Mouse (Mus musculus) brown adipose tissue, adult 24 weeks (tissue): ENCODE results near the gene Pex6. TPM values are rescaled to one million over a fixed set of nuclear protein-coding genes. Genes with fewer than 3 reads are reported as not detected.
"Not testable (repeated sequence)": the region's sequence is repeated elsewhere in the genome, so short reads cannot be mapped to it uniquely, and the experiment has no call there.

Experiments used
- H3K27ac ChIP-seq: fragments of 200-500 bp; replicated peaks from 2 replicates; pipeline ENCODE4 v1.5.1; 2012; ENCODE audit warnings: low read depth, mild to moderate bottlenecking, low read length
- H3K4me1 ChIP-seq: fragments of 200-500 bp; 2 replicates; pipeline ENCODE4 v1.6.1; 2012; ENCODE audit warnings: low read length, mixed read lengths; ENCODE audit not compliant: control insufficient read depth, insufficient read depth, insufficient read length
- H3K4me3 ChIP-seq: fragments of 200-500 bp; 2 replicates; pipeline ENCODE4 v1.5.1; 2012; ENCODE audit warnings: low read depth, mild to moderate bottlenecking, low read length, moderate library complexity; ENCODE audit not compliant: insufficient read depth
- polyA plus RNA-seq: library from polyadenylated mRNA; stranded (reverse); fragments of >200 nt; gene quantifications from 2 replicates; pipeline ENCODE4 v1.2.4, GENCODE M21; 2012; ENCODE audit not compliant: missing spikeins, insufficient read depth, insufficient read length

Gene Pex6
- polyA plus RNA-seq, 1 experiment: 42.3 TPM

GRCm38 (mm10) chr17:46742986-46743385 is 31.7 kb downstream of the Pex6 start:
- Histone ChIP-seq H3K4me3 (no peak overlapping the region), H3K4me1 (no peaks in the 10 kb centered on the region), H3K27ac (no peak overlapping the region)

- Histone ChIP-seq H3K4me1 (no peaks in the 10 kb centered on the region), H3K4me3 (no peak overlapping the region), H3K27ac (no peak overlapping the region)
Observed at GRCm38 (mm10) chr17:46745506-46745905, 34.2 kb downstream of the Pex6 start.

GRCm38 (mm10) chr17:46747234-46747633 is 36.0 kb downstream of the Pex6 start:
- Histone ChIP-seq H3K4me1 (0 out of 2 replicates have a peak, but pooled peaks cover 4% of the 10 kb centered on the region), H3K27ac (no peak overlapping the region), H3K4me3 (no peak overlapping the region)

- H3K4me1 ChIP-seq: 0 out of 2 replicates have a peak, but pooled peaks cover 4% of the 10 kb centered on the region
- H3K27ac ChIP-seq: no peak overlapping the region
- no peak overlapping the region for H3K4me3 ChIP-seq
Observed at GRCm38 (mm10) chr17:46747806-46748205, 36.5 kb downstream of the Pex6 start.

GRCm38 (mm10) chr17:46749282-46749681 is 38.0 kb downstream of the Pex6 start:
- Histone ChIP-seq H3K27ac (no peak overlapping the region), H3K4me3 (no peak overlapping the region), H3K4me1 (0 out of 2 replicates have a peak, but pooled peaks cover 4% of the 10 kb centered on the region)

GRCm38 (mm10) chr17:46750580-46750979 is 39.3 kb downstream of the Pex6 start:
- Histone ChIP-seq H3K4me1 (0 out of 2 replicates have a peak, but pooled peaks cover 4% of the 10 kb centered on the region), H3K27ac (no peak overlapping the region; the same call in 1 of the 2 replicates), H3K4me3 (peak overlapping the region; percentile 84; the same call in 1 of the 2 replicates)

GRCm38 (mm10) chr17:46751056-46751793 is 40.0 kb downstream of the Pex6 start:
- peak overlapping the region; percentile 84 for H3K4me3 ChIP-seq
- H3K4me1 ChIP-seq: 0 out of 2 replicates have a peak, but pooled peaks cover 4% of the 10 kb centered on the region
- peak overlapping the region; percentile 83 for H3K27ac ChIP-seq

GRCm38 (mm10) chr17:46751794-46752556 is 40.7 kb downstream of the Pex6 start, which contains the start of gene Cnpy3:
TSS of gene Cnpy3 (minus strand) at chr17:46752214.
- H3K4me3 ChIP-seq: peak within 1 kb of the TSS; percentile 84
- peak within 1 kb of the TSS; percentile 83 for H3K27ac ChIP-seq
- H3K4me1 ChIP-seq: 0 out of 2 replicates have a peak, but pooled peaks cover 4% of the 10 kb centered on the region

GRCm38 (mm10) chr17:46758753-46759152 is 47.5 kb downstream of the Pex6 start:
- no peaks in the 10 kb centered on the region for H3K4me1 ChIP-seq
- no peak overlapping the region for H3K27ac ChIP-seq
- no peak overlapping the region for H3K4me3 ChIP-seq

- no peak within 1 kb of the TSS for H3K4me3 ChIP-seq
- no peaks in the 10 kb centered on the region for H3K4me1 ChIP-seq
- no peak within 1 kb of the TSS for H3K27ac ChIP-seq
Observed at GRCm38 (mm10) chr17:46763544-46763943, 52.3 kb downstream of the Pex6 start, which contains the start of gene Ptcra. TSS of gene Ptcra (minus strand) at chr17:46763712.

- not testable (repeated sequence) for H3K4me3 ChIP-seq, H3K4me1 ChIP-seq, H3K27ac ChIP-seq
Observed at GRCm38 (mm10) chr17:46764916-46765315, 53.7 kb downstream of the Pex6 start.

- Histone ChIP-seq H3K4me1 (peaks cover 4% of the 10 kb centered on the region; the same call in 1 of the 2 replicates), H3K27ac (no peak overlapping the region), H3K4me3 (no peak overlapping the region)
Observed at GRCm38 (mm10) chr17:46767868-46768267, 56.6 kb downstream of the Pex6 start.

- peaks cover 4% of the 10 kb centered on the region; the same call in 1 of the 2 replicates for H3K4me1 ChIP-seq
- H3K27ac ChIP-seq: no peak overlapping the region
- H3K4me3 ChIP-seq: no peak overlapping the region
Observed at GRCm38 (mm10) chr17:46770546-46770945, 59.3 kb downstream of the Pex6 start.

- H3K27ac ChIP-seq: no peak overlapping the region
- H3K4me3 ChIP-seq: no peak overlapping the region
Observed at GRCm38 (mm10) chr17:46771025-46771424, 59.8 kb downstream of the Pex6 start.

GRCm38 (mm10) chr17:46771616-46772015 is 60.4 kb downstream of the Pex6 start:
- Histone ChIP-seq H3K27ac (no peak overlapping the region), H3K4me3 (peak overlapping the region; percentile 68), H3K4me1 (peaks cover 4% of the 10 kb centered on the region; the same call in 1 of the 2 replicates)

More at GRCm38 (mm10) chr17:46771025-46771424, 59.8 kb downstream of the Pex6 start:
- H3K4me1 ChIP-seq: peaks cover 4% of the 10 kb centered on the region; the same call in 1 of the 2 replicates
